Mouse (Mus musculus): ENCODE data around the gene Neu4. TPM values are rescaled to one million over a fixed set of nuclear protein-coding genes. Genes with fewer than 3 reads are reported as not detected.
"Not testable (repeated sequence)": the region's sequence is repeated elsewhere in the genome, so short reads cannot be mapped to it uniquely, and the experiment has no call there.

Neu4 gene
- polyA plus RNA-seq, 1 experiment, result not detected

GRCm38 (mm10) chr1:94040391-94040790, 20.1 kb downstream of the Neu4 start:
- WGBS, result 86% methylated on average over 2 of the region's 2 CpGs
- H3K4me1 ChIP-seq (ENCODE audit: control insufficient read depth, insufficient read depth, low read length), result peaks cover 2% of the 10 kb centered on the region
- TF ChIP-seq CTCF (IDR thresholded peaks at IDR 0.05; ENCODE audit: control insufficient read depth, insufficient read depth, low read length) (no peak), POLR2A (IDR thresholded peaks at IDR 0.05; ENCODE audit: borderline replicate concordance, control insufficient read depth, low read depth, low read length) (no peak)
- no peak overlapping the region for H3K4me3 ChIP-seq (replicated peaks; ENCODE audit: control insufficient read depth, low read depth, low read length)
- no peak overlapping the region for H3K27ac ChIP-seq (ENCODE audit: control insufficient read depth, insufficient read depth, low read depth, low read length, poor library complexity)

GRCm38 (mm10) chr1:94045559-94045958, 25.3 kb downstream of the Neu4 start:
- Histone ChIP-seq H3K4me3 (replicated peaks; ENCODE audit: control insufficient read depth, low read depth, low read length) (no peak overlapping the region), H3K27ac (ENCODE audit: control insufficient read depth, insufficient read depth, low read depth, low read length, poor library complexity) (no peak overlapping the region), H3K4me1 (ENCODE audit: control insufficient read depth, insufficient read depth, low read length) (no peaks in the 10 kb centered on the region)
- TF ChIP-seq CTCF (IDR thresholded peaks at IDR 0.05; ENCODE audit: control insufficient read depth, insufficient read depth, low read length), result no peak
- no peak for TF ChIP-seq POLR2A (IDR thresholded peaks at IDR 0.05; ENCODE audit: borderline replicate concordance, control insufficient read depth, low read depth, low read length)
- WGBS, result 74% methylated on average over 3 of the region's 3 CpGs

- Histone ChIP-seq H3K4me3 (replicated peaks; ENCODE audit: control insufficient read depth, low read depth, low read length) (no peak overlapping the region), H3K4me1 (ENCODE audit: control insufficient read depth, insufficient read depth, low read length) (no peaks in the 10 kb centered on the region), H3K27ac (ENCODE audit: control insufficient read depth, insufficient read depth, low read depth, low read length, poor library complexity) (no peak overlapping the region)
- 72% methylated on average over 4 of the region's 4 CpGs for WGBS
- no peak for TF ChIP-seq POLR2A (IDR thresholded peaks at IDR 0.05; ENCODE audit: borderline replicate concordance, control insufficient read depth, low read depth, low read length)
Observed at GRCm38 (mm10) chr1:94046544-94046943, 26.3 kb downstream of the Neu4 start.

- Histone ChIP-seq H3K27ac (ENCODE audit: control insufficient read depth, insufficient read depth, low read depth, low read length, poor library complexity) (no peak overlapping the region), H3K4me1 (ENCODE audit: control insufficient read depth, insufficient read depth, low read length) (peaks cover 1% of the 10 kb centered on the region), H3K4me3 (replicated peaks; ENCODE audit: control insufficient read depth, low read depth, low read length) (no peak overlapping the region)
- TF ChIP-seq CTCF (IDR thresholded peaks at IDR 0.05; ENCODE audit: control insufficient read depth, insufficient read depth, low read length) (no peak), POLR2A (IDR thresholded peaks at IDR 0.05; ENCODE audit: borderline replicate concordance, control insufficient read depth, low read depth, low read length) (no peak)
- WGBS, result 73% methylated on average over 5 of the region's 5 CpGs
Observed at GRCm38 (mm10) chr1:94051104-94051503, 30.9 kb downstream of the Neu4 start.

- TF ChIP-seq CTCF (IDR thresholded peaks at IDR 0.05; ENCODE audit: control insufficient read depth, insufficient read depth, low read length) (no peak), POLR2A (IDR thresholded peaks at IDR 0.05; ENCODE audit: borderline replicate concordance, control insufficient read depth, low read depth, low read length) (no peak)
- Histone ChIP-seq H3K4me1 (ENCODE audit: control insufficient read depth, insufficient read depth, low read length) (peaks cover 1% of the 10 kb centered on the region), H3K27ac (ENCODE audit: control insufficient read depth, insufficient read depth, low read depth, low read length, poor library complexity) (no peak within 1 kb of the TSS), H3K4me3 (replicated peaks; ENCODE audit: control insufficient read depth, low read depth, low read length) (no peak within 1 kb of the TSS)
- WGBS, result 56% methylated on average over 6 of the region's 6 CpGs
Observed at GRCm38 (mm10) chr1:94052373-94052772, 32.1 kb downstream of the Neu4 start, which contains the start of gene Pdcd1. Gene Pdcd1, minus strand, starts transcription at chr1:94052553.

- H3K4me3 ChIP-seq (replicated peaks; ENCODE audit: control insufficient read depth, low read depth, low read length), result no peak overlapping the region
- no peak overlapping the region for H3K27ac ChIP-seq (ENCODE audit: control insufficient read depth, insufficient read depth, low read depth, low read length, poor library complexity)
- peaks cover 1% of the 10 kb centered on the region for H3K4me1 ChIP-seq (ENCODE audit: control insufficient read depth, insufficient read depth, low read length)
- TF ChIP-seq POLR2A (IDR thresholded peaks at IDR 0.05; ENCODE audit: borderline replicate concordance, control insufficient read depth, low read depth, low read length) (no peak), CTCF (IDR thresholded peaks at IDR 0.05; ENCODE audit: control insufficient read depth, insufficient read depth, low read length) (no peak)
- WGBS, result 45% methylated on average over 7 of the region's 7 CpGs
Observed at GRCm38 (mm10) chr1:94053530-94054216, 33.4 kb downstream of the Neu4 start.

GRCm38 (mm10) chr1:94054481-94054880, 34.2 kb downstream of the Neu4 start:
- TF ChIP-seq CTCF (IDR thresholded peaks at IDR 0.05; ENCODE audit: control insufficient read depth, insufficient read depth, low read length) (no peak), POLR2A (IDR thresholded peaks at IDR 0.05; ENCODE audit: borderline replicate concordance, control insufficient read depth, low read depth, low read length) (no peak)
- 71% methylated on average over 1 of the region's 1 CpGs for WGBS

GRCm38 (mm10) chr1:94055966-94056365, 35.7 kb downstream of the Neu4 start:
- Histone ChIP-seq H3K4me3 (replicated peaks; ENCODE audit: control insufficient read depth, low read depth, low read length) (no peak overlapping the region), H3K4me1 (ENCODE audit: control insufficient read depth, insufficient read depth, low read length) (peaks cover 1% of the 10 kb centered on the region), H3K27ac (ENCODE audit: control insufficient read depth, insufficient read depth, low read depth, low read length, poor library complexity) (no peak overlapping the region)
- no peak for TF ChIP-seq CTCF (IDR thresholded peaks at IDR 0.05; ENCODE audit: control insufficient read depth, insufficient read depth, low read length)
- no peak for TF ChIP-seq POLR2A (IDR thresholded peaks at IDR 0.05; ENCODE audit: borderline replicate concordance, control insufficient read depth, low read depth, low read length)
- WGBS, result 12% methylated on average over 3 of the region's 3 CpGs

More at GRCm38 (mm10) chr1:94054481-94054880, 34.2 kb downstream of the Neu4 start:
- Histone ChIP-seq H3K27ac (ENCODE audit: control insufficient read depth, insufficient read depth, low read depth, low read length, poor library complexity) (no peak overlapping the region), H3K4me1 (ENCODE audit: control insufficient read depth, insufficient read depth, low read length) (peaks cover 1% of the 10 kb centered on the region), H3K4me3 (replicated peaks; ENCODE audit: control insufficient read depth, low read depth, low read length) (no peak overlapping the region)

GRCm38 (mm10) chr1:94057401-94057800, 37.1 kb downstream of the Neu4 start:
- H3K4me1 ChIP-seq (ENCODE audit: control insufficient read depth, insufficient read depth, low read length), result peaks cover 1% of the 10 kb centered on the region
- no peak for TF ChIP-seq POLR2A (IDR thresholded peaks at IDR 0.05; ENCODE audit: borderline replicate concordance, control insufficient read depth, low read depth, low read length)
- TF ChIP-seq CTCF (IDR thresholded peaks at IDR 0.05; ENCODE audit: control insufficient read depth, insufficient read depth, low read length), result no peak
- H3K4me3 ChIP-seq (replicated peaks; ENCODE audit: control insufficient read depth, low read depth, low read length), result no peak overlapping the region
- no peak overlapping the region for H3K27ac ChIP-seq (ENCODE audit: control insufficient read depth, insufficient read depth, low read depth, low read length, poor library complexity)
- 84% methylated on average over 2 of the region's 2 CpGs for WGBS

GRCm38 (mm10) chr1:94058281-94058680, 38.0 kb downstream of the Neu4 start:
- H3K27ac ChIP-seq (ENCODE audit: control insufficient read depth, insufficient read depth, low read depth, low read length, poor library complexity); H3K4me1 ChIP-seq (ENCODE audit: control insufficient read depth, insufficient read depth, low read length); H3K4me3 ChIP-seq (replicated peaks; ENCODE audit: control insufficient read depth, low read depth, low read length): not testable (repeated sequence)
- 3% methylated on average over 1 of the region's 1 CpGs for WGBS
